Mouse (Mus musculus): Measurements from ENCODE around the gene Cmas. TPM values are rescaled to one million over a fixed set of nuclear protein-coding genes. Genes with fewer than 3 reads are reported as not detected.

Gene Cmas
- total RNA-seq, 1 experiment from 2014 or later: 33.9 TPM

Other genes with a start within 250 kb of the Cmas start
- 150 and 155 TPM in 2 replicates for gene Ldhb, start 248.7 kb upstream of the Cmas start, total RNA-seq (2021)
- gene Kcnj8, start 185.1 kb upstream of the Cmas start, total RNA-seq (2021): 9.6 and 11.3 TPM in 2 replicates
- gene Abcc9, start 54.4 kb upstream of the Cmas start, total RNA-seq (2021): 19.4 and 19.9 TPM in 2 replicates
- gene Sult6b2, start 47.8 kb downstream of the Cmas start, total RNA-seq (2021): not detected in 2 replicates
- 1.2 and 1.5 TPM in 2 replicates for gene St8sia1, start 207.8 kb downstream of the Cmas start, total RNA-seq (2021)